Mouse (Mus musculus): ENCODE results near the gene Plin1. TPM values are rescaled to one million over a fixed set of nuclear protein-coding genes. Genes with fewer than 3 reads are reported as not detected.

Plin1 gene
- polyA plus RNA-seq, 1 experiment = 48.1 TPM

DNA sequence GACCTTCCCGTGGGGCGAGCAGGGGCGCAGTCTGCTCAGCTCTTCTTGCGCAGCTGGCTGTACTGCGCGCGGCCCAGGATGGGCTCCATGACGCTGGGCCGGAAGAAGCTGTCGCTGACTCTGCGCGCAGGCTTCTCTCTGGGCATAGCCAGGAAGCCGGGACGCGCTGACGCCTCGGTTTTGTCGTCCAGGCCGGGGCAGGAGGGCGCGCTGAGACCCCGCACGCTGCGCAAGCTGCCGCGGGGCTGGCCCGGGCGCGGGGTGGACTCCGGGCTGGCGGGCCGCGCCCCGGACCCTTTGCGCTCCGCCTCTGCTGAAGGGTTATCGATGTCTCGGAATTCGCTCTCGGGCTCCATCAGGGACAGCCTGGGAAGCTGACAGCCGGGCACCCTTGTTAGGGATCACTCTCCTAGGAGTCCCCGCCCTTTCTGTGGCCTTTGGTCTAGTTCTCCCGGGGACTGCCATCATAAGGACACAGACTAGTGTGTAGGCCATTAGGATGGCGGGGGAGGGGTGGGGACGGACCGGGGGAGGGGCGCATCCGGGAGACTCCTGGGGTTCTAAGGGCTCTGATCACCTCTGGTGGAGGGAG lies 11.2 kb downstream of the Plin1 start:
- Histone ChIP-seq H3K4me1 (ENCODE audit: control insufficient read depth, insufficient read depth, low read length) (peaks cover 2% of the 10 kb centered on the region; the same call in 1 of the 2 replicates), H3K4me3 (replicated peaks; ENCODE audit: extremely low read depth, low read depth, low read length) (peak overlapping the region; percentile 76)
- peak; percentile 33 for DNase-seq
- WGBS = under 1% methylated on average over 48 of the region's 48 CpGs
- TF ChIP-seq CTCF (IDR thresholded peaks at IDR 0.05; ENCODE audit: insufficient read depth, low read length) (no peak), POLR2A (IDR thresholded peaks at IDR 0.05; ENCODE audit: borderline replicate concordance, extremely low read depth, low read depth, low read length) (peak; percentile 22; the same call in 1 of the 2 replicates)

DNA sequence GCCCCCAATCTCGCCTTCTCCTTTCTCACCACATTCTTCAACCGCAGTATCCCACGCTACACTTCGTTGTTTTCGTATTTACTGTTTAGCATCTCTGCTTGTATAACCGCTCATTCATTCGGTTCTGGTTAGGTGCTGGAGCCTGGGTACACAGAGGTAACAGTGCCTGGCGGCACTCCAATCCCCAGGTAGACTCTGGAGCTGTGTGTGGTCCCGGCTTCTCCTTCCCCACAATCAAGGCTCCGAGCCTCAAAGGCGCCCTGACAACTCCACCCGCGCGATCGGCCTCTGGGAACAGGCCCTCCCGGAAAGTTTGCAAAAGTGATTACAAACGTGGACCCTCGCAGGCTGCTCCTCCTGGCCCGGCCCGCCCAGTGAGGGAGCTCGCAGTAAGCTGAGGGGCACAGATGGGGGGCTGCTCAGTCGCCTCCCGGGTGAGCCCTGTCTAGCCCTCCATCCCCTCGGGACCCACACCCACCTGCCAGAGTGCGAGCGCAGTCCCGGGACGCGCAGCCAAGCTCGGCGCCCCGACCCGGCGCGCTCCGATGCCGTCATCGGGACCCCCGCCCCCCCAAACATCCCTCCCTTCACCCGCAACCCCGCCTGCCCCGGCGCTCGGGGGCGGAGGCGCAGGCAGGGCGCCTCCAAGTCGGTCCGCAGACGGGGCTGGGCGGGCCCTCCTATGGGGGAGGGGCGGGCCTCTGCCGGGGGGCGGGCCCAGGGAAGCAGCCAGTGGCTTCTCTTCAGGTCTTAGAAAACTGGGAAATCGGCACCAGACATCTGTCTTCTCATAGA lies 17.3 kb downstream of the Plin1 start, which contains the start of gene Kif7:
TSS of gene Kif7 (minus strand) at position 534 of the 795 bp plus-strand sequence.
- peak; percentile 65 for DNase-seq
- Histone ChIP-seq H3K4me1 (ENCODE audit: control insufficient read depth, insufficient read depth, low read length) (peaks cover 5% of the 10 kb centered on the region), H3K4me3 (replicated peaks; ENCODE audit: extremely low read depth, low read depth, low read length) (peak within 1 kb of the TSS; percentile 79)
- 0 out of 2 replicates have a peak, but pooled peaks have one; percentile 18 for TF ChIP-seq POLR2A (IDR thresholded peaks at IDR 0.05; ENCODE audit: borderline replicate concordance, extremely low read depth, low read depth, low read length)
- no peak for TF ChIP-seq CTCF (IDR thresholded peaks at IDR 0.05; ENCODE audit: insufficient read depth, low read length)
- WGBS = under 1% methylated on average over 52 of the region's 55 CpGs

DNA sequence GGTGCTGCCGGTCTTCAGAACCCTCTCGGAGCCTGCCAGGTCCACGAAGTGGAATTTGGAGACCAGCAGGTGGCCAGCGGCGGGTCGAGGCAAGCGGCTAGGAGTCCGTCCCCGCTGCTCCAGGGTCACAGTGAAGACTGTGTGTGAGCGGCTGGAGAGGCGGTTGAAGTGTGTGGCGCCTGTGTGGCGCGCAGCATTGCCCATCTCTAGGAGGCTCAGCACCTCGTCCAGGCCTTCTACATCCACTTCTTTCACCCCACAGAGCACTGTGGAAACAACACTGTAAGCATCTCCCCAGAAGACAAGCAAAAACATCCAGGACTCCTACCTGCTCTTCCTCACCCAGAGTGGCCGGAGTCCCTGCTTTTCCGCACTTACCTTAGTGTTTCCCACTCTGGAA lies 21.9 kb downstream of the Plin1 start:
- TF ChIP-seq POLR2A (IDR thresholded peaks at IDR 0.05; ENCODE audit: borderline replicate concordance, extremely low read depth, low read depth, low read length) (no peak), CTCF (IDR thresholded peaks at IDR 0.05; ENCODE audit: insufficient read depth, low read length) (no peak)
- Histone ChIP-seq H3K4me3 (replicated peaks; ENCODE audit: extremely low read depth, low read depth, low read length) (no peak overlapping the region), H3K4me1 (ENCODE audit: control insufficient read depth, insufficient read depth, low read length) (peaks cover 5% of the 10 kb centered on the region)
- WGBS = 75% methylated on average over 17 of the region's 17 CpGs
- DNase-seq = no peak

DNA sequence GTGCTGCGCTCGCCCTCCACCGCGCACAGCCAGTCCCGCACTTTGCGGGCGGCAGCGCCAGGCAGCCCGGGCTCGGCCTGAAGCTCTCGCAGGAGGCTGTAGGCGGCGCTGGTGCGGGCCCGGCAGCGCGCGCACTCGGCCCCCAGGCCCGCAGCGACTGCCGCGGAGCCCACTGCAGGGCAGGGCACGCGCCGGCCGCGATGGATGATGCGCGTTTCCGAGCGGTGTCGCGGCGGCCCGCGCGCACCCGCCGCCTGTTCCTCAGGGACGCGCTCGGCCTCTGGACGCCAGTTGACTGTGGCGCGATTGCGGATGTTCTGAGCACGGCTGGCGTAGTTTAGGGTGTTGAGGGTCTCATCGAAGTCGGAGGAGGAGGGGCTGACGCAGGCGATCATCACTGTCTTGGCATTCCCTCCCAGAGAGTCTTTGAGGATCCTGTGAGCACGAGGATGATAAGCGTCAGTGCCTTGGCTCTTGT lies 22.5 kb downstream of the Plin1 start:
- H3K4me1 ChIP-seq (ENCODE audit: control insufficient read depth, insufficient read depth, low read length) = peaks cover 5% of the 10 kb centered on the region
- no peak for TF ChIP-seq CTCF (IDR thresholded peaks at IDR 0.05; ENCODE audit: insufficient read depth, low read length)
- TF ChIP-seq POLR2A (IDR thresholded peaks at IDR 0.05; ENCODE audit: borderline replicate concordance, extremely low read depth, low read depth, low read length) = no peak
- 21% methylated on average over 55 of the region's 55 CpGs for WGBS
- DNase-seq = no peak
- H3K4me3 ChIP-seq (replicated peaks; ENCODE audit: extremely low read depth, low read depth, low read length) = no peak overlapping the region

DNA sequence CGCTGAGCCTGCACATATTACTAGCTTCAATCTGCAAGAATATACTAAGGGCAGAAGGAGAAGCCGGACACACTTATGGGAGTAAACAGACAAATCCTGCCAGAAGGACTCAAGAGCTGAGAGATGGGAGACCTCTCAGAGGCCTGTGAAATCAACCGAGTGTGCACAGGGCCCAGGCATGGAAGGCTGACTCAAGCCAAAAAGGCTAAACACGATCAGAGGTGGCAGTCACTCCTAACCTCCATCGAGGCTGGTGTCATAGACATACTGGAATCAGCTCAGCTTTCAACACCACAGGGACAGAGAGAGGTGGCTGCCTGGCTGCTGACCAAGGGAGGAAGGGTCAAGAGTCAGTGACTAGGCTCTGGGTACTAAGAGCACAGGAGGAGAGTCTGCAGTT lies 27.5 kb downstream of the Plin1 start:
- no peak for DNase-seq
- 78% methylated on average over 5 of the region's 5 CpGs for WGBS
- Histone ChIP-seq H3K4me3 (replicated peaks; ENCODE audit: extremely low read depth, low read depth, low read length) (no peak overlapping the region), H3K4me1 (ENCODE audit: control insufficient read depth, insufficient read depth, low read length) (no peaks in the 10 kb centered on the region; the same call in 1 of the 2 replicates)
- TF ChIP-seq POLR2A (IDR thresholded peaks at IDR 0.05; ENCODE audit: borderline replicate concordance, extremely low read depth, low read depth, low read length) (no peak), CTCF (IDR thresholded peaks at IDR 0.05; ENCODE audit: insufficient read depth, low read length) (no peak)

DNA sequence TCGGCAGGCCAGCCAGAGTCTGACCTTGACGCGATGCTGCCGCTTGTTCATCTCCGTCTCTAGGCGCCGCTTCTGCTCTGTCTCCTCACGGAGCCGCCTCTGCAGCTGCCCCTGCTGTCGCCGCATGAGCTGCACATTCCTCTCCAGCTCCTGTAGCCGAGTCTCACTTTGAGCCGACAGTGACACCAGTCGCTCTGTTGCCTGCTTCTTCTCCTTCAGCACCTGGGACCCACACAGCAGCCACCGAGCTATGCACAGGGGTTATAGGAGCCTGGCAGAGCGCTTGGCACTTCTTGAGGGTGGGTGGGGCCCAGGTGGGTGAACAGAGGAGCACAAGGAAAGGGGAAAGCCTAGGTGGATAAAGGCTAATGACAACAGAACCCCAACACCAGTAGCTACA lies 29.9 kb downstream of the Plin1 start:
- no peak for DNase-seq
- TF ChIP-seq CTCF (IDR thresholded peaks at IDR 0.05; ENCODE audit: insufficient read depth, low read length) = no peak
- no peak for TF ChIP-seq POLR2A (IDR thresholded peaks at IDR 0.05; ENCODE audit: borderline replicate concordance, extremely low read depth, low read depth, low read length)
- Histone ChIP-seq H3K4me1 (ENCODE audit: control insufficient read depth, insufficient read depth, low read length) (no peaks in the 10 kb centered on the region), H3K4me3 (replicated peaks; ENCODE audit: extremely low read depth, low read depth, low read length) (no peak overlapping the region)
- 80% methylated on average over 16 of the region's 16 CpGs for WGBS

DNA sequence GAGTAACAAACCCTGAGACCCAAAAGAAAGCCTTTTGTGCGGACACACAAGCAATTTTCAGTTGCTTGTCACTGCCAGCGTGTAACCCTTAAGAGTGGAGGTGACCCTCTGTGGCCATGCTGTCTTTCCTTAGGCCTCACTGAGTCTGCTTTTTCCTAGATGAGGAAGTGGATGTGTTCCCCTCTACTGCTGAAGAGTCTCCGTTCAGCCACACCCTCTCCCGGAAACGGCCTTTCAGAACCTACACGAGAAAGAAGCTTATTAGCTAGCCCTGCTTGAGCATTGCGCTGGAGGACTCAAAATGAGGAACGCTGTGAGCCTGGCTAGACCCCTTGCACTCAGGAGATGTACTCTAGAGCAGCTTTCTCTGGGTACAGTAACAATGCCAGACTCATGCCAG lies 36.2 kb downstream of the Plin1 start:
- WGBS = 76% methylated on average over 8 of the region's 8 CpGs
- Histone ChIP-seq H3K4me1 (ENCODE audit: control insufficient read depth, insufficient read depth, low read length) (no peaks in the 10 kb centered on the region), H3K4me3 (replicated peaks; ENCODE audit: extremely low read depth, low read depth, low read length) (no peak overlapping the region)
- TF ChIP-seq CTCF (IDR thresholded peaks at IDR 0.05; ENCODE audit: insufficient read depth, low read length) (no peak), POLR2A (IDR thresholded peaks at IDR 0.05; ENCODE audit: borderline replicate concordance, extremely low read depth, low read depth, low read length) (no peak)
- no peak for DNase-seq

DNA sequence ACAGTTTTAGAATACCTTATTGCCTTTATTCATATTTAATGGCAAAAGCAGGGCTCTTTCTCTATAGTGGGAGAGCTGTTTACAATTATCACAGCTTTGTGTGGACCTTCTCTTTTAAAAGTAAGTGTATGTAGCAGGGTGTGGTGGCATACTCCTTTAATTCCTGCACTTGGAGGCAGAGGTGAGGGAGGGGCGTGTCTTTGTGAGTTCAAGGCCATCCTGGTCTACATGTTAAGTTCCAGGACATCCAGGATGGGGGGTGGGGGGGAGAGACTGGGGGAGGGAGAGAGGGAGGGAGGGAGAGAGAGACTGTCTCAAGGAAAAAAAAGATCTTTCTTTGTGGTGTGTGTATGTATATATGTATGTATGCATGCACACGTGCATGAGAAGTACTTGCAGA lies 52.5 kb downstream of the Plin1 start:
- Histone ChIP-seq H3K4me3 (replicated peaks; ENCODE audit: extremely low read depth, low read depth, low read length) (no peak overlapping the region), H3K4me1 (ENCODE audit: control insufficient read depth, insufficient read depth, low read length) (no peaks in the 10 kb centered on the region)
- 89% methylated on average over 2 of the region's 2 CpGs for WGBS
- TF ChIP-seq CTCF (IDR thresholded peaks at IDR 0.05; ENCODE audit: insufficient read depth, low read length) (no peak), POLR2A (IDR thresholded peaks at IDR 0.05; ENCODE audit: borderline replicate concordance, extremely low read depth, low read depth, low read length) (no peak)
- DNase-seq = no peak

DNA sequence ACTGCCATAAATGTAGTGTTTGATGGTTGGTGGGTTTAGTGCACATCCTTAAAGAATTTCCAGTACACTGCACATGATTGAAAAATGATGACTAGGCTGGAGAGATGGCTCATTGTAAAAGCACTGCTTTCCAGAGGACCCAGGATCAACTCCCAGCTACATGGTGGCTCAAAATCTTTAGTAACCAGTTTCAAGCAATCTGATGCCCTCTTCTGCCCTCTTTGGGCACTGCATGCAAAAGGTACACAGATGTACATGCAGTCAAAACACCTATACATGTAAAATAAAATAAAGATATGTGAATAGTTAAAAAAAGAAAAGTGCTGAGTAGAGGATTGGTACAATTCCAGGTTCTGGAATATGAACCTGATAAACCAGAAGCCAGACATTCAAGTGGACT lies 53.5 kb downstream of the Plin1 start:
- no peak for DNase-seq
- no peak for TF ChIP-seq CTCF (IDR thresholded peaks at IDR 0.05; ENCODE audit: insufficient read depth, low read length)
- TF ChIP-seq POLR2A (IDR thresholded peaks at IDR 0.05; ENCODE audit: borderline replicate concordance, extremely low read depth, low read depth, low read length) = no peak
- H3K4me1 ChIP-seq (ENCODE audit: control insufficient read depth, insufficient read depth, low read length) = no peaks in the 10 kb centered on the region
- no peak overlapping the region for H3K4me3 ChIP-seq (replicated peaks; ENCODE audit: extremely low read depth, low read depth, low read length)
